Mouse (Mus musculus) cerebellum, adult 2 months (tissue): ENCODE results near the gene Col27a1.

ENCODE experiments used
- CTCF ChIP-seq: fragments of 200-500 bp; IDR thresholded peaks from 2 replicates; pipeline ENCODE4 v1.5.1; 2011; ENCODE audit warnings: low read depth, mild to moderate bottlenecking, control low read depth, low read length, moderate library complexity, borderline replicate concordance; ENCODE audit not compliant: insufficient read depth
- POLR2A ChIP-seq: fragments of 200-500 bp; IDR thresholded peaks from 2 replicates; pipeline ENCODE4 v1.6.1; 2011; ENCODE audit warnings: low read length, control low read depth, borderline replicate concordance; ENCODE audit not compliant: insufficient read depth

GRCm38 (mm10) chr4:63257346-63257745 lies 43.5 kb downstream of the Col27a1 start:
- TF ChIP-seq CTCF (no peak), POLR2A (no peak)
